Mouse (Mus musculus) gastrocnemius, postnatal 25 days (tissue): ENCODE data around the gene Mob3a. TPM values are rescaled to one million over a fixed set of nuclear protein-coding genes. Genes with fewer than 3 reads are reported as not detected.

Experiments
- DNase-seq: peaks from one replicate; pipeline ENCODE4 v3.0.0; 2022
- long read RNA-seq, 2 experiments: library from polyadenylated mRNA; stranded (forward); transcript quantifications; one replicate each; pipeline ENCODE4 v2.0.0; 2021
- total RNA-seq, 2 experiments: library from RNA; stranded (reverse); gene quantifications; 1 replicate in 1 of 2; 2 replicates in 1 of 2; pipeline ENCODE4 v1.2.3; 2021

Mob3a gene
- 1 to 10 TPM; 5.7 to 6.8 TPM for total RNA-seq
- long read RNA-seq, experiment 1, partial matches to known transcripts = 1 of 3 reads
- long read RNA-seq, experiment 1, other reads (novel, unspliced or antisense) = 0 of 3 reads
- long read RNA-seq, experiment 2, transcript Mob3a-201 (4 exons, 2,682 nt) = major isoform, 6 of 6 reads
- long read RNA-seq, experiment 2, partial matches to known transcripts = 0 of 6 reads
- long read RNA-seq, experiment 2, other reads (novel, unspliced or antisense) = 0 of 6 reads

GRCm38 (mm10) chr10:80701721-80702535 is at the start of gene Mob3a, which contains the start of gene Izumo4:
TSS of gene Mob3a (minus strand) at chr10:80701977.
TSS of gene Izumo4 (plus strand) at chr10:80702184.
- peak; percentile 100 for DNase-seq

GRCm38 (mm10) chr10:80751188-80751832 is 49.5 kb upstream of the Mob3a start:
- DNase-seq = peak; percentile 83

GRCm38 (mm10) chr10:80748609-80749008 is 46.8 kb upstream of the Mob3a start:
- DNase-seq = no peak

DNA sequence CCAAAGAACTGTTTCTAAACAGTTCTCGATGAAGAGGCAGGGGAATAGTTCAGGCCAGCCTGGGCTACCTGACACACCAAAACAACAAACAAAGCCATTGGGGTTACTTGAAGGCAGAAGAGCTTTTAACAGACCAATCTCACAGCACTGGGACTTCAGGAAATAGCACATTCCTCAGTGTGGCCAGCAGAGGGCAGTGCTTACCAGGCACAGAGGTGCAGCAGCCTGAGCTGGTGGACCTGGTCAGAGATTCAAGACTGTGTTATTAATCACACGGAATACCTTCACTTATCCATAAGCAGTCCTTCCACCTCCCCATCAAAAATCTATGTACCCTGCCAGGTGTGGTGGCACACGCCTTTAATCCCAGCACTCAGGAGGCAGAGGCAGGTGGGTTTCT is 45.6 kb upstream of the Mob3a start:
- peak; percentile 68 for DNase-seq

DNA sequence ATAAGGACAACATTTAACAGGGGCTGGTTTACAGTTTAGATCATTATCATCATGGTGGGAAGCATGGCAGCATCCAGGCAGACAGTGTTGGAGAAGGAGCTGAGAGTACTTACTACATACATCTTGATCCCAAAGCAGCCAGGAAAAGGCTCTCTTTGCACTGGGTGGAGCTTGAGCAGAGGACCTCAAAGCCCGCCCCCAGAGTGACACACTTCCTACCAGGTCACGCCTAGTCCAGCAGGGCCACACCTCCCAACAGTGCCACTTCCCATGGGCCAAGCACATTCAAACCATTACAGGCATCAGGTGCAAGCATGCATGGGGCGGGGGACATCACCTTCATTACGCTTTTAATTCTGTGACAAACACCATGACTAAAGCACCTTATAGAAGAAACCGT is 42.5 kb upstream of the Mob3a start:
- DNase-seq = no peak

DNA sequence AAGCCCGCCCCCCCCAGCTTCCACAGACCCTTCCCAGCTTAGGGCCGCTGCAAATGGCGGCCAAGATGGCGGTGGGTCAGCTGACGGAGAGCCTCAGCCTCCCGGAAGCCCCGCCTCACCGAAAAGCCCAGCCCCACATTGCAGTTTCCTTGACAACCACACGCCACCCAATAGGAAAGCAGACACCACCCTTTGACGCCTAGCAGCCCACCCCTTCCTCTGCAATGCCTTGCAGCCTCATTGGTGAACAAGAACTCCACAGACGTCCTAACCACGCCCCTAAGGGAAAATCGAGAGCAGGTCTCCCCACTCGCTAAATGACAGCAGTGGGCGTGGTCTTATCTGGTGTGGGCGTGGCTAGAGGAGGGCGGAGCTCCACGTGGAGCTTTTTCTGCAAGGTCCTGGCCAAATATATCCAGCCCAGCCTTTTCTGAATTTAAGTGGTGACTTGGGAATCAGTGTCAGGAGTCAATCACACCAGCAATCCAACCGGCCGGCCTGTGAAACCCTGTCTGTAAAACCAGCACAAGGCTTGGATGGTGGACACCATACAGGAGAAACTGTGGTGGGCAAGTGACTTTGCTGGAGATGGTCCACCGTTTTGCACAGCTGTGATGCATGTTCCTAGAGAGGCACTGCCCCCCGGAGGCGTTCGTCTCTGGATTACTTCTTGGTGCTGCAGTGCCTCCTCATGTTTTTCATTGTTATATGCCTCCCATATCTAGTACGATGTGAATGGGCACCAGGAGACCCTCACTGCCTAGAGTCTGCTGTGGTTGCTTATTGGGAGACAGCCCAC is 40.6 kb upstream of the Mob3a start, which contains the start of gene Ap3d1:
TSS of gene Ap3d1 (minus strand) at position 85 of the 799 bp plus-strand sequence.
- peak; percentile 99 for DNase-seq

- no peak for DNase-seq
Observed at GRCm38 (mm10) chr10:80741634-80742179, 39.9 kb upstream of the Mob3a start.

GRCm38 (mm10) chr10:80741146-80741545 is 39.4 kb upstream of the Mob3a start:
- no peak for DNase-seq

DNA sequence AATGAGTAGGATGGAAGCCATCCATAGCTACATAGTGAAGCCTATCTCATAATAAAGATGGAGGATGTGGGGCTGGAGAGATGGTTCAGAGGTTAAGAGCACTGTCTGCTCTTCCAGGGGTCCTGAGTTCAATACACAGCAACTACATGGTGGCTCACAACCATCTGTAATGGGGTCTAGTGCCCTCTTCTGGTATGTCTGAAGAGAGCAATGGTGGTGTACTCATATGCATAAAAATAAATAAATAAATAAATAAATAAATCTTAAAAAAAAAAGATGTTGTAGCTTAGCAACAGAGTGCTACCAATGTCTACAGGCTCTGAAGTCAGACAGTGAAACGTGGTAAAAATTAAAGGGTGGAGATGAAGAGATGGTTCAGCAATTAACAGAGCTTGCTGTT is 36.9 kb upstream of the Mob3a start:
- DNase-seq = no peak

- no peak for DNase-seq
Observed at GRCm38 (mm10) chr10:80736731-80737130, 35.0 kb upstream of the Mob3a start.

GRCm38 (mm10) chr10:80732611-80733101 is 30.9 kb upstream of the Mob3a start:
- no peak for DNase-seq

DNA sequence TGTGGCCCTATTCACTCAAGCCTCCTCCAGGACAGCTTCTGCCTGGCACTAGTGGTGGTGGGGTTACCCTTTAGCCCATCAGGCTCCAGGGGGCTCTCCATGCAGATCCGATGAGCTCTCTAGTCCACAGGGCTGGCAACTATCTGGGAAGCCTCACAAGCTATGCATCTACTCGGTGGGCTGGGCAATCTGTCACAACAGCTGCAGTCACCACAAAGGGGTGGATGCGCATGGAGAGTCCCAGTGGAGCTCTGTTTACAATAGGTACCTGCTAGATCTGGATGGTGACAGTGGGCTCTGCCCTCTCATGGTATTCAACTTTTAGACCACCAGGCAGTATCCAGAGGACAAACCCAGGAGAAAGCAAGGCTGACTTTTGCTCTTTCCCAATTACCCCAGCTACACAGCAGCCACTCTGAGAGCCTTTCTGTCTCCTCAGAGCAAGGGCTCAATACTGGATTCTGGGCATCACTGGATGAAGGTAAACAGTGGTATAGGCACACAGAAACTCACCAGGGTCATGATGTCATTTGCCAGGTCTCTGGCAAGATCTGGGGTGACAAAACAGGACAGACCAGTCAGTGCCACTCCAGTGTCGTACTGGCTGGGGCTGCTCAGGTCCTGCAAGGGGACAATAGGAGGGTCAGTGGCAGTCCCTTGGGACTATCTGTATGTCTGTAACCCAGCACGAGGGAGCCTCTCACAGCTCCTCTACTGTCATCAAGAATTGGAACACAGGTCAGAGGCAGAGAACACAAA is 25.8 kb upstream of the Mob3a start:
- no peak for DNase-seq

GRCm38 (mm10) chr10:80717281-80717680 is 15.5 kb upstream of the Mob3a start:
- DNase-seq = no peak

- no peak for DNase-seq
Observed at GRCm38 (mm10) chr10:80710834-80711233, 9.1 kb upstream of the Mob3a start.

DNA sequence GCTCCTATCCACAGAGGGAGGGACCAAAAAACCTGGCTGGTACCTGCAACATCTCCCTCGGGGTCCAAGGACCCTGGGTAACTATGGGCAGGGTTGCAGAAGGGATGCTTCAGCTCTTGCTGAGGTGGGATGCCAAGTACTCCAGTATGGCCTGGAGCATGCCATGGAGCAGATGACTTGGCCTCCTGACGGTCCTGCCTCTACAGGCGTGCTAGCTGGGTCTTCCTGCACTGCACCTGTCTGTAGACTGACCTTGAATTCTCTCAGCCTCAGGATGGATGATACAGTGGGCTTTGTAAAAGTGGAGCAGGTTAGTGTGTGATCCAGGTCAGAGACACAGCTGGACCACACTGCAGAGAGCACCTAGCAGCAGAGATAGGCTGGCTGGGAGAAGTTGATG is 3.7 kb upstream of the Mob3a start:
- no peak for DNase-seq

- no peak for DNase-seq
Observed at GRCm38 (mm10) chr10:80705033-80705432, 3.3 kb upstream of the Mob3a start.

GRCm38 (mm10) chr10:80704418-80704817 is 2.6 kb upstream of the Mob3a start:
- DNase-seq = no peak

- DNase-seq = no peak
Observed at GRCm38 (mm10) chr10:80703643-80704042, 1.9 kb upstream of the Mob3a start.

DNA sequence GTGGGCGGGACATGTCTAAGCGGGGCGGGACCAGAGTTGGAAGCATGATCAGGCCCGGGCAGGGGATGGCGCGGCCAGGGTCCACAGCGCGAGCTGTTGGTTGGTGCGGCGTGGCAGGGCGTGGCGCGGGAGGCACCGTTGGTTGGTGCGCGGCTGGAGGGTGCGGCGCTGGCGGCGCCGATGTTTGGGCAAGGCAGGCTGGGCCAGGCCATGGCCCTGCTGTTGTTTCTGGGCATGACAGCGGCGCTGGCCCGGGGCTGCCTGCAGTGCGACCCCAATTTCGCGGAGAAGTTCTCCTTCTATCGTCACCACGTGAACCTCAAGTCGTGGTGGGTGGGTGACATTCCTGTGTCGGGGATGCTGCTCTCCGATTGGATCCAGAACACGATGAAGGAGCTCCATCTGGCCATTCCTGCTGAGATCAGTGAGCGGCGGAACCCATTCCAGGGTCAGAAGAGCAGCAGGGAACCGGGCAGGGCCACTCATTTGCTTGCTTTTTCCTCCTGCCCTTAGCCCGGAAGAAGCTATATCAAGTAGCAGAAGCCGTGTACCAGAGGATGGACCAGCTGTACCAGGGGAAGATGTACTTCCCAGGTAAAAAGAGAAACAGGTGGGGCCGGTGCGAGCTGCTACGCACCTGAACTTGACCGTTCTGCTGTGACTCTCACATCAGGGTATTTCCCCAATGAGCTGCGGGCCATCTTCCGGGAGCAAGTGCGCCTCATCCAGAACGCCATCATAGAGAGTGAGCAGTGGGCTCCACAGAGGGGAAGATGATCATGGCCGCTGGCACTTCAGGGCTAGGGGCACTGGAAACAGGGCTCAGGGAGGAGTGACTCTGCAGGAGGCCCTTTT is 986 bp upstream of the Mob3a start:
- DNase-seq = peak; percentile 96

DNA sequence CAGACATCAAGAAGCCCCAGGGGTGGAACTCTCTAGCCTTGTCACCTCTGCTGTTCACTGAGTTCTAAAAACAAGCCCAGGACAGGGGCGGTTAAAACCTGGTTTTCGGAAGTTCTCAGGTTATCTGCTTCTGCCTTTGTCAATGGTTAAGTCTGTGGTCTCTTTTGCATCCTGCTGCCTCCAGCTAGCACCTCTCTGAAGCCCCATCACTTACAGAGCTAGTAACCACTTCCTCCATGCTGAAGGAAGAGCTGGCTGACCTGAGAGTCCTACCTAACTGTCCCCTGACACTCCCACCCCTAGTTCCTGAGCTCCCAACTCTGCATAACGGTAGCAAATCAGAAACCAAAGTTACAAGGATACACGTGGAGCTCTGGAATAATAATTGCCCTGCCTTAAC is 1.0 kb downstream of the Mob3a start:
- DNase-seq = no peak
